Mouse (Mus musculus) forelimb bud, embryonic 11.5 days (tissue): ENCODE data around the gene Exoc3.

Source experiments
- DNase-seq: peaks from one replicate; pipeline ENCODE4 v3.0.0-alpha.2; 2012; ENCODE audit warnings: low read depth, low spot score

The Exoc3 gene

GRCm38 (mm10) chr13:74208317-74208985, at the start of gene Exoc3:
Exoc3 (minus strand) TSS chr13:74208732.
- DNase-seq, result peak; percentile 88

DNA sequence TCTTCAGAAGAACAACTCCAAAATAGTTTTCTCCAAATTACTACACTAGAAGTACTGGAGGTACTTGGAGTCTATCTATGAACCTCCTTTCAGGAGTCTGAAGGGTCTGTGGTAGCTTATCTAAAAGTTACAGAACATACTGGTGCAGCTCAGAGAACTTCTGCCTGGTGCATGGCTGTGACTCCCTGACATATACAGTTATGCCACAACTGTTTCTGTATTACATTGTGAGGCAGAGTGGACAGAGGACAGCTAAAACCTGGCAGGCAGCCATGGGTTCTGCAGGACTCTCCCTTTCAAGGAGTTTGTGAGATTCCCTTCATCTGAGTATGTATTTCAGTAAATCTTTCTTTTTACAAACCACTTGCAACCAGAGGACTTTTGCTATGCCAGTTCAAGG, 38.0 kb upstream of the Exoc3 start:
- no peak for DNase-seq

- DNase-seq, result peak; percentile 2
These were observed 37.3 kb upstream of the Exoc3 start for GRCm38 (mm10) chr13:74245899-74246231.

DNA sequence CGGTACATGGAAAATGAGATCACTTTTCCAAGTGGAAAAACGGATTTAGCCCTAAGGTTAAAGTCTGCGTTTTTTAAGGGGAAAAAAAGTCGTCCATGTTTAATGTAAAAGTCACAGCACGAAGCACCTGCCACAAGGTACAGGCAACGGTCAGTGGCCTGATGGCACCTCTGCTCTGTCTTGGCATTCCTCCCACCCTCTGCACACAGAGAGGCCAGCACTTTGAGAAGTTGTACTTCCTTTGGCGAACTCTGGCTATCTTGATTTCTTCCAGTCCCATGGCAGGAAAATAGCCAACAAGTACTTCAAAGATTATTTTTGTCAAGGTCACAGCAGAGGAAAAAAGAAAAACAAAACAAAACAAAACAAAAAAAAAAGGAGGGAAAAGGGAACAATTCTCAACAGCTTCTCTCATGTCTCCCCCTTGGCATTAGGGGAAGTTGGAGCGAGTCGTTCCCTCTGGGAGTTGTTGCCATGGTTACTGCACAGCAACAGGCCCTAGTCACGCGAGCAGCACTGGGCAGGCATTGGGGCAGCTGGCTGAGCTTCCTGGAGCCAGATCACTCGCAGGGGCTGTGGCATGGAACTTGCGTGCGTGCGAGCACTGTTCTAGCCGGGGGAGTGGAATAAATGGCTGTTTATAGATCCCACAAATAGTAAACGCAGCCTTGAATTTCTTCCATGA, 36.8 kb upstream of the Exoc3 start:
- DNase-seq, result peak; percentile 84

- no peak for DNase-seq
These were observed 29.0 kb upstream of the Exoc3 start for GRCm38 (mm10) chr13:74237574-74237973.

GRCm38 (mm10) chr13:74220659-74221058, 12.1 kb upstream of the Exoc3 start:
- no peak for DNase-seq

- no peak for DNase-seq
These were observed 9.9 kb upstream of the Exoc3 start for GRCm38 (mm10) chr13:74218441-74218840.

- peak; percentile 1 for DNase-seq
These were observed 434 bp upstream of the Exoc3 start for GRCm38 (mm10) chr13:74208986-74209345.

DNA sequence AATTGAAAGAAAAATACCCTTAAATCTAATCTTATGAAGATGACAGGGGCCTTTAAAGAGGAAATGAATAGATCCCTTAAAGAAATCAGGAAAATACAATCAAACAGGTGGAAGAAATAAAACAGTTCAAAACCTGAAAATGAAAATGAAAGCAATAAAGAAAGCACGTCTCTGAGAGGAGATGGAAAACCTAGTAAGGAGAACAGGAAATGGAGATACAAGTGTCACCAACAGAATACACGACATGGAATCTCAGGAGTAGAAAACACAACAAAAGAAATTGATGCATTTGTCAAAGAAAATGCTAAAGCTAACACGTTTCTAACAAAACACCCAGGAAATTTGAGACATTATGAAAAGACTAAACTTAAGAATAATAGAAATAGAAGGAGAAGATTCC, 12.1 kb downstream of the Exoc3 start:
- no peak for DNase-seq

- no peak for DNase-seq
These were observed 15.9 kb downstream of the Exoc3 start for GRCm38 (mm10) chr13:74192613-74193012.

GRCm38 (mm10) chr13:74183011-74183695, 25.4 kb downstream of the Exoc3 start:
- DNase-seq, result no peak

DNA sequence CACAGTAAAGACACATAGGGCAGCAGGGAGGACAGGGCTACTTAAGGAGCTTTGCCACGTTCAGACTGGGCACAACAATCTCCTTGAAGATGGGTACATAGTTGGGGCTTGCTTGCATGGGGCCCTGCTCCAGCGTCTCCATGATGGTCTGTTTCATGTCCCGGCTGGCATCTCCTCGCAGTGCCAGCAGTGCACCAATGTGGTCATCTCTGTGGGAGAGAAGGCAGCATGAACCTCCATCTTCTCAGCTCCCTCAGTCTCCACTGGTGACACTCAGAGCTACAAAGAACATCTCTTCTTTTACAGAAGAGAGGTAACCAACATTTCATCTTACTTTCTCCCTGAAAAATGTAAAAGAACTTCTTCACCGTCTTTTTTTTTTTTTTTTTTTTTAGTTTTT, 36.5 kb downstream of the Exoc3 start:
- DNase-seq, result no peak

DNA sequence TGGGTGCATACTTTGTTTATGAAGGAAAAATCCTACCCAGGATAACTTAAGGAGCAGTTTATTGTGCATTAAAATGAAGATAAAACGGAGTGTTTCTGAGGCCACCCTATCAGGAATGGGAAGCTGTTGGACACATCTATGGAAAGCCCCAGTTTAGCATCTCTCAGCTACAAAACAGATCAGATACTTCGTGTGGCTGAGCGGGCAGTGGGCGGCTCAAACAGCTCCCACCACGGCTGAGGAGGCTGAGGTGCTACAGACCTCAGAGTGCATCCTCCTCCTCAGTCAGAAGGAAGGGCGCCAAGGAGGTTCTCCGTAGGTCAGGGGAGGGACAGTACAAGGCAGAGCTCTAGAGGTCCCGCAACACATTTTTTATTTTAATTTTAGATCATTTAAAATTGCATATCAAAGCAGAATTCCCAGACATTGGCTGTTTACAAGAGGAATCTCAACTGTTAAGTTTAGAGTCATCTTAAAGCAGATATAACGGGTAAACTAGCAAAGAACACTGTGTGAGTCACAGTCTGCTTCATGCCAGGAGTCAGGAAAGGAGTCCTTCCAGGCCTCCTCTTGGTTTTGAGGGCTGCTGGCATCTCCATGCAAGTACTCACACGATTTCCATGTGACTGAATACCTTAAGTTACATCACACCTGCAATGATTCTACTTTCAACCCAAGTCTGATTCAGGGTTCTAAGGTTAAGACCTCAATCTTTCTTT, 38.9 kb downstream of the Exoc3 start:
- DNase-seq, result no peak

DNA sequence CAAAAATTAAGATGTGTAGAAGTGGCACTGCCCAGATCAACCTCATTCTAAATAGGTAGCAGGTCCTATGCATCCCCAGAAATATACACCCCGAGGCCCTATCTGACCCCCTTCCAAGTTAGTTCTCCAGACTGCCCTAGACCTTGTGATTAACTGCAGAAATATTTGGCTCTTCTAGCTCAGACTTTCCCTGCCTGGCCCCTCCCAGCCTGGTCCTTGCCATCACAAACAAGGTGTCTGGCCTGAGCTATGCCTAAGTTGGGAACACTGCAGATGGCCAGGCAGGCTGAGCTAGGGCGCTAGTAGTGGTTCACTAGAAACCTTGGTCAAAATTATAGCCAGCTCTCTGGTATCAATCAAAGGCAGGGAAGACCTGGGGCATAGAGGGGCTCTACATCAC, 41.0 kb downstream of the Exoc3 start:
- DNase-seq, result no peak

GRCm38 (mm10) chr13:74167057-74167413, 41.5 kb downstream of the Exoc3 start:
- DNase-seq, result no peak

- DNase-seq, result no peak
These were observed 42.0 kb downstream of the Exoc3 start for GRCm38 (mm10) chr13:74166348-74167056.

GRCm38 (mm10) chr13:74147327-74147726, 61.2 kb downstream of the Exoc3 start:
- DNase-seq, result no peak

DNA sequence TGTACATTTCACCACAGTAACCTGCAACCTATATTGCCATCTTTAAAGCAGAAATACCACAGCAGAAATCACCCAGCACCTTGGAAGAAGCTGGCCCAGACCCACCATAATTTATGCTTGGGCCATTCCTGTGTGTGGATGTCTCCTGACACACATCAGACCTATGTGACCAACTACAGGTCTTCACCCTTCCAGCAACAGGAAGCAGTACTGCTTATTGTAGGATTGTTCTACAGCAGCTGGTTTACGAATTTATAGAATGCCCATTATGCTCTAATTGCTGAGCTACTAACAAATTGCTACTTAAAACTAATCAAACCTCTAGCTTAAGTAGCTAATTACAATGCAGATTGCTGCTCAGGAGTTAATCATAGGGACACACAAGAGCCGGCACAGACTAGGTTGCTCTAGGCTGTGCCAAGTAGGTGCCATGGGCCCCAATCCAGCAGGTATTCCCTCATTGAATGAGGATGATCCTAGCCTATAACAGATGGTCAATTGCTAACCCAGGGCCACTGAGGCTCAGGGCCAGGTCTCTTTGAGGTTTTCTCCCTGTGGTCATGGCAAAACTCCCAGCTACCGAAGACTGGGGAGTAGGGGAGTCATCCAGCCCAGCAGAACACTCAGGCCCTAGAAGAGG, 62.4 kb downstream of the Exoc3 start:
- no peak for DNase-seq

GRCm38 (mm10) chr13:74144120-74144884, 64.2 kb downstream of the Exoc3 start:
- no peak for DNase-seq

DNA sequence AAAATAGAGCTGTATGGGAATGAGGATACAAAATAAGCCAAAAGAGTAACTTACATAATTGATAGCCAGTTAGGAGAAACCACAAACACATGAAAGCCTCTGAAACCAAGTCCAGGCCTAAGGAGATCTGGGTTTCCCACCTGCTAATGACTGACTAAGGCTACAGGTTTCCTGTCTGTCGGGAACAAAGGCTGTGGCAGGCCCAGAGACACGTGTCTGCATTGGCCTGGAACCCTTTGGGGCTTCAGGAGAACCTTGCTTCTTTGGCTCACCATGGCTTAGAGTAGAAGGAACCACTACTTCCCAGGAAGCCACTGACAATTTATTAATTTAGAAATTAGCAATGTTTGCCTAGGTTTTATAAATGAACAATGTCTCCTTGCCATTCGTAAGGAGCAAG, 65.2 kb downstream of the Exoc3 start:
- DNase-seq, result no peak

DNA sequence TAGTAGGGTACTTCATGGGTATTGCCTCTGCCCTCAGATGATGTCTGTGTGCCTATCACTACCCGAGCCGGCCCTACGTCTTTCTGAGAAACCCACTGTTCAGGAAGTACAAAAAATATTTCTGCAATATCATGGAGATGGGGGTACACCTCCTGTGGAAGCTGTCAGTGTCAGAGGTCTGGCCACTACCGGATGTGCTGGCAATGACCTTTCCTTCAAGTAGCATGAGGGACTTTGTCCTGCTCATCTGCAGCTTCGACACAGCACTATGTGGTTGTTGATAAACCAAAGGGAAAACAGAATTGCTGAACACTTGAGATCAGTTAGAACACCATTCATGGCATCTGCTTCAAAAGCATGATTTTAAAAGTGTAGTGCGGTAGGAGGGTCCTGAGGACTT, 67.7 kb downstream of the Exoc3 start:
- DNase-seq, result no peak
